Mouse (Mus musculus): Measurements from ENCODE around the gene Hk1.

Gene Hk1

DNA sequence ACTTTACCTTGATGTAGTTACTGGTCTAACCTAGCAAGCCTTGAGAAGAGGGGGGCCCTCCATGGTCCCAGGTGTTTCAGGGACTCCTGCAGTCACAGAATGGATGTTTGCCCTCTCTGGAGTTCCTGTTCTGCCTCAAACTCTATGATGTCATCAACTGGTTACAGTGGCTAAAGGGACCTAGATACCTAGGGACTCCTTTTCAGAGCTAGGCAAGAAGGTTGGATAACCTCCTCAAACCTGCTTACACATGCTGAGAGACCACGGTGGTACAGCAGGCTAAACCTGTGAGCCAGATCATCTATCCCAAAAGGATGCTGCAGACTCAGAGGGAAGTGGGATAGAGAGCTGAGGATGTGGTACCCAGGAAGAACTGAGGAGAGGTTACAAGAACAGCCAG lies at the start of gene Hk1:
TSS of gene Hk1 (minus strand) at position 101 of the 400 bp plus-strand sequence.
- no peak for DNase-seq (ENCODE audit: low spot score in 2 of 2)

DNA sequence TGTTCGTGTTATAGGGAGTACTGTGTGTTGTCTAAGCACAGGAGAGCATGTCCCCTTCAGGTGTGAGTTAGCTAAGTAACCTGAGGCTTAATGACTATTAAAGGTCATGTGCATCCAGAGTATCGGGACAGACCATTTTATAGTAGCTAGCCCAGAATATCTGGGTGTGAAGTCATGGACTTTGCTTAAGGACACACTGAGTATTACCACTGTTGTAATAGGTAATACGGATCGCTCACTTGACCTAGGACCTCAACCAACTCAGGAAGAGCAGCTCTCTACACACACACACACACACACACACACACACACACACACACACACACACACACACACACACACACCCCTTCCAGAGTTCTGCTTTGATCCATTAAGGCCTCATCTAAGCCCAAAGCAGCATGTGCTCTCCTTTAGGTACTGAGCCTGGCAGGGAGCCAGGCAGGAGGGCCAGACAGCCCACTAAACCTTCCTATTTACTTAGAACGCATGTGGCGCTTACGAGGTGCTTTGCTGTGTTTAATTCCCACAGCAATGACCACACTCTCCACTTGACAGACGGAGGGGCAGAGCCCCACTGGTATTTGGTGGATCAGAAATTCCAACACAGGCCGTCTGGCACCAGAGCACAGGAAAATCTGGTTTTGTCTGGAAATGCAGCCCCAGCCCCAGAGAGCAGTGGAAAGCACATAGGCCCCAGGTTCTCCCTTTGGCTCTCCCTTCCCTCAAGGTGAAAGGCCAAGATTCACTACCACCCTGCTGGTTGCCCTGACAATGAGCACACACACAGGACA lies 45.6 kb upstream of the Hk1 start:
- DNase-seq (ENCODE audit: low spot score in 2 of 2) = no peak

DNA sequence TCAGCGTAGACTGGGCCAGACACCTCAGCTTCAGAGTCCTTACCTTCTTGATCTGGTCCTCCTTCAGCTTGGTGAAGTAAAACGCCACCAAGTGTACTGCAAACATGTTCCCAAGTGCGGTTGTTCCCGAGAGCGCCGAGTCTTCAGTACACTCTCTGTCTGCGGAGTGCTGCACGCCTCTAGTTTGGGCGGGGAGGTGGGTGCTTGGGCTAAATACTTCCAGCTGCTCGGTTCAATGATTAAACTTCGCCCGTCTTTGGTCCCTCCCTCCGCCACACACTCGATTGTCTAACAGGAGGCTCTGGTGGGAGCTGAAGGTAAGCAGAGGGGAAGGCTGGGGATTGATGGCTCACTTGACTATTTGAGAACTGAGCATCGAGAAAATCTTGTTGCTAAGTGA lies 42.5 kb upstream of the Hk1 start, which contains the start of gene Hkdc1:
TSS of gene Hkdc1 (minus strand) at position 237 of the 400 bp plus-strand sequence.
- DNase-seq (ENCODE audit: low spot score in 2 of 2) = no peak

DNA sequence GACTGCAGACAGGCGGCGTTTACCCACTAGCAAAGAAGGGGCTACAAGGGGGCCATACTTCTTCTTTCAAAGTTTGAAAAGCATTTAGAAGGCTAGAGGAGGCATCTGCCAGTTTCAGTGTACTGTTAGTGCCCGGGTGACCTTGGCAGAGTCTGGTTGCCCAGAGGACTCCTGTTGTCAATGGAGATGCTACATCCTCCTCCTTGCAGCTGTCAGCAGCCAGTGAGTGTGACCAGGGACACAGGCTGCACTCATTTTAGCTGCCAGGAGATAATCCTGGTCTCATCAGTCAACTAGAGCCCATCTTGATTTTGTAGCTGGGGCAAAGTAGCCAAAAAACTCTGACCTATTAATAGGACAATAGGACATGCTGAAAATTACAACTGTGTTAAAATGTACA lies 41.4 kb upstream of the Hk1 start:
- DNase-seq (ENCODE audit: low spot score in 2 of 2) = no peak

GRCm38 (mm10) chr10:62420399-62420798 lies 40.7 kb upstream of the Hk1 start:
- no peak for DNase-seq (ENCODE audit: low spot score in 2 of 2)

DNA sequence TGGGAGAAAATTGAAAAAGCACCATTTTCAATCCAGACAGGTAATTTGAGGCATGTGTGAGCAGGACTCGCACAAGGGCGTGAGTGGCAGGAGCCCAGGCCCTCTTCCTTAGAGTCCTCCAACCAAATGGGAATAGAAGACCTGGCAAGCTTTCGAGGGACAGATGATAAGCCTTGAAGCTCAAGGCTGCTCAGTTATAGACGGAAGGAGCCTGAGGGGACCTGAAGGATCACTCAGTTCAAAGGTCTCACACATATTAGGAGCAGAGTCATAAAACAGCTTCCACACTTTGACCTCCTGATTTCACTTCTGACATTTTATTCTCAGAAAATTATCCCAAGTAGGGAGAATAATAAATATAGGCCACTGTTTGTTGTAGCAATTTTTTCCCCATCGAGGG lies 39.7 kb upstream of the Hk1 start:
- no peak for DNase-seq (ENCODE audit: low spot score in 2 of 2)

- no peak for DNase-seq (ENCODE audit: low spot score in 2 of 2)
Observed at GRCm38 (mm10) chr10:62418831-62419356, 39.2 kb upstream of the Hk1 start.

DNA sequence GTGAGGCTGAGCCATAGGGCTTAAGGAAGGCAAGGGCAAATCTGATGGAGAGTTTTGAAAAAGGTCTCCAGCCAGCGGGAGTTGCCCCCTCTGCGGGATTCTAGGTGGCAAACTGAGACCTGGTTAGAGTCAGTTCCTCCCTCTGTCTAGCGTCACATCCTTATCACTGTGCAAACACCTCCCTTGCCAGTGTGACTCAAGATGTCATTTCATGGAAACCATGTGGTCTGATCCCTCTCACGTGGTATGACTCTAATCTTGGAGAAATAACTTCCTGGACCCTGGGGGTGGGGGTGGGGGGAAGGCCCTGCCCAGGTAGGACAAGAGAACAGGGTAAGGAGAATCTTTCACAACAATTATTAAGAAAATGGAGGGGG lies 33.9 kb upstream of the Hk1 start:
- no peak for DNase-seq (ENCODE audit: low spot score in 2 of 2)

- no peak for DNase-seq (ENCODE audit: low spot score in 2 of 2)
Observed at GRCm38 (mm10) chr10:62412906-62413605, 33.3 kb upstream of the Hk1 start.

GRCm38 (mm10) chr10:62411431-62412410 lies 32.0 kb upstream of the Hk1 start:
- DNase-seq (ENCODE audit: low spot score in 2 of 2) = no peak

- peak; percentile 48 to 67 for DNase-seq (ENCODE audit: low spot score in 2 of 2)
Observed at GRCm38 (mm10) chr10:62410943-62411342, 31.2 kb upstream of the Hk1 start.

DNA sequence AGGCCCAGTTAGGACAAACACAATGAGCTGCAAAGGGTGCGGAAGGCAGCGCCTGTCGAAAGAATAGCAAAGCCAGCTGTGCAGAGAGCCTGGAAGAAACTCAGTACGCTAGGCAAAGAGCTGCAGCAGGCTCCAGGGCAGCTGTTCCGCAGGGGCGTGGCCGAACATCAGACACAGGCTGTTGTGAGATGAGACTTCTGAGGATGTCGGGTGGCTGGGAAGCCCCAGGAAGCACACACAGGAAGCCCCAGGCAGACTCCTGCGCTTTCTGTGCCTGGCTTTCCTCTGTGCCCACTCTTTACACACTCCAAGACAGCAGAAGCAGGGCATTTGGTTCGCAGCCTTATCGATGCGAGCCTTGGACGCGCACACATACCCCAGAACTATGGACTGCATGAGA lies 25.2 kb upstream of the Hk1 start:
- peak in 1 of 2 experiments; percentile 51 for DNase-seq (ENCODE audit: low spot score in 2 of 2)

DNA sequence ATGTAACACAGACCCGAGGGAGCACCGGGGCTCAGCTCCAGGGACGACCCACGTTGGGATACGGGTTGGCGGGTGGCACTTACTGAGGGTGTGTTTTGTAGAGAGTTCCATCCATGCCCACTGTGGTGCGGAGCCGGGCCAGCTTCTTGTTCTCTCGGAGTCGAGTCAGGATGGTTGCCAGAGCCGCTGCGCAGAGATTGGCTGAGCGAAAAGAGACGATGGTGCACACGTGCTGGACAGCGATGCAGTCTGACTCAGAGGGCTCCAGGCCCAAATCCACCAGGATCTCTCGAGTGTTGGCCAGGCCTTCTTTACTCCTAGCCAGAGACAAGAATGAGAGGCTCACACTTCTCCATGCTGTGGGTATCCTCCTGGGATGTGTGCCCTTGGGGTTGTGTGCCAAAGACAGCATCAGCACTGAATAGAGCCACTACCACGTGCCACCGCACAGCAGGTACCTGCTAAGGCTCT lies 22.0 kb upstream of the Hk1 start:
- peak in 1 of 2 experiments; percentile 38 for DNase-seq (ENCODE audit: low spot score in 2 of 2)

GRCm38 (mm10) chr10:62383011-62383410 lies 3.3 kb upstream of the Hk1 start:
- no peak for DNase-seq (ENCODE audit: low spot score in 2 of 2)

- DNase-seq (ENCODE audit: low spot score in 2 of 2) = no peak
Observed at GRCm38 (mm10) chr10:62380936-62381335, 1.2 kb upstream of the Hk1 start.

DNA sequence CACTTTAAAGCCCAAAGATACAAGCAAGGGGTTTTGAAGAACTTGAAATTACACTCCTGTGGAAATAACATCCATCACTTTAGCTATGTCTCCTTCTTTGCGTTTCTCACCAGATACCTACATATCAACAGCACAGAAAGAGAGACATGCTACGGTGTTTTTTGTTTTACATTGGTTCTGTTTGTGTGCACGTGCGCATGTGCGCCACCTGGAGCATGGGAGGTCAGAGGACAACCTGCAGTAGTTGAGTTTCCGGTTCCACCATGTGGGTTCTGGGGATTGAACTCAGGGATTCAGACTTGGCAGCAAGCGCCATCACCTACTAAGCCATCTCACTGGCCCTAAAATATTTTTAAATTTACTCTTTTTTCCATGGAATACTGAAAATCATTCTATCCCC lies 20.9 kb downstream of the Hk1 start:
- DNase-seq (ENCODE audit: low spot score in 2 of 2) = no peak

DNA sequence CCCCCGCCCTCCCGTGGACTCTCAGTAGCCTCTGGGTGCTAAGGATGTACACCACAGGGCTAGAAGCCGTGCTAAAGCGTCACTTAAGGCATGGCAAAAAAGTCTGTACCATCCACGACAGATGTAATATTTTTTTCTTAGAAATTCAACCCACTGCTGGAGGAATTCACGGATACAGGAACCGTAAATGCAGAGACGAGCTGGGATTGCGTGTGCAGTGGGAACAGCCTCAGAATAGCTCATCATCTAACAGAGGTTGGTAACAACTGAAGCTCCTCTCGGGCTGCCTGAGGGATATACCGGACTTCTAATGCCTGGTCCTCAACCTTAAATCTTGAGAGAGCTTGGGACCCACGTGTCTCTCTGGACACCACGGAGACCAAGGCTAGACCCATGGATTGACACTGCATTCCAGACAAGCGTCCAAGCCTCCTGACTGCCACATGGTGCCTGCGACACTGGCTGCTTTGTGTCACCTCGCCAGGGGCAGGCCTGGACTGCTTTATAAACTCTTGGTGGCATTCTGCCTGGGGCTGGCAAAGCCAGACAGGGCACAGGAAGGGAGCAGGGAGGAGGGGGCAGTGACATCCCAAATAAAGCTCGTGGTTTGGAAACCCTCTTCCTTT lies 23.5 kb downstream of the Hk1 start:
- DNase-seq (ENCODE audit: low spot score in 2 of 2) = no peak

DNA sequence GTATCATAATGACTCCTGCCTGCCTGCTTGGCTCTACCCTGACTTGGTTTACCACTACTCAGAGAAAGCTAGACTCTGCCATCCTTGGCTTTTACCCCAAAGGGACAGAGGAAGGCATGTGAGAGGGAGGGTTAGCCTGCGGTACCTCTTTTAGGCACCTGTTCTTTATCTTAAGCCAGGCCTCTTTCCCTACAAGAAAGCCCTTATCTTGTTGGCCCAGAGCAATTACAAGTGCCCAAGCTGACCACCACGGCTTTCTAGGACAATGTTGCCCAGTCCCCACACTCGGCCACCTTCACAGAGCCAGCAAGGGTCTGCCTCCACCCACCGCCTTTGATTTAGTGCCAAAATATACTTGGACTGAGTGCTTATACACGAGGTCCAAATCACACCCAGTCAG lies 34.6 kb downstream of the Hk1 start:
- DNase-seq (ENCODE audit: low spot score in 2 of 2) = no peak

DNA sequence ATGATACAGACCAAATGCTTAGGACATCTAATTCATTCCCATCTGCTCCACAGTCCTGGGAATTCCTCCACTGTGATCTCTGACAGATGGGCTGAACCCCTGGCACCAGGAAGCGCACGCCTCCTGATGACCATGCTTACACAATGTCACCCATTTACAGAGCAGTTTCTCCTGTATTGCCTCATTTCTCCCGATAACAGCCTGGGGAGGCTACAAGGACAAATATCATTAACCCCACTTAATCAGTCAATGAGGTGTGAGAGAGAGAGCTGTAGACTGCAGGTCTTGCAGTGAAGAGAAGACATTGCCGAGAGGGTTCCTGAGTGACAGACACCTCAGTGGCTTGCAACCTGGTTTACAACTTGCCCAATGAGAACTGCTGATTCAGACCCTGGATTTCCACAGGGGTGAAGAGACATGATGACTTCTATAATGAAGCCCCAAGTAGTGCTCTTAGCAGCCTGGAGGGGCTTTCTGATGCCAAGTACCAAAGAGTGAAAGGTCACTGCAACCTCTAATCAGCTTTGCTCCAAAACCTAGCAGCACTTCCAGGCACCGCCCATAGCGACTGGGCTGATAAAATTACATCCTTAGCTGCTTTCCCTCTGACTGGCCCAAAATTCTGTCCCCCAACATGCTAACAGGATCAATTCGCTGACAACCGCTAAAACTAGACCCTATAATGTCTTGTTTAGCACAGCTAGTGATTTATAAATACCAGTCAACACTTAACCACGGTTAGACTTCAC lies 35.5 kb downstream of the Hk1 start:
- no peak for DNase-seq (ENCODE audit: low spot score in 2 of 2)

GRCm38 (mm10) chr10:62342512-62342911 lies 37.2 kb downstream of the Hk1 start:
- DNase-seq (ENCODE audit: low spot score in 2 of 2) = no peak
